In the genomic region with DNA sequence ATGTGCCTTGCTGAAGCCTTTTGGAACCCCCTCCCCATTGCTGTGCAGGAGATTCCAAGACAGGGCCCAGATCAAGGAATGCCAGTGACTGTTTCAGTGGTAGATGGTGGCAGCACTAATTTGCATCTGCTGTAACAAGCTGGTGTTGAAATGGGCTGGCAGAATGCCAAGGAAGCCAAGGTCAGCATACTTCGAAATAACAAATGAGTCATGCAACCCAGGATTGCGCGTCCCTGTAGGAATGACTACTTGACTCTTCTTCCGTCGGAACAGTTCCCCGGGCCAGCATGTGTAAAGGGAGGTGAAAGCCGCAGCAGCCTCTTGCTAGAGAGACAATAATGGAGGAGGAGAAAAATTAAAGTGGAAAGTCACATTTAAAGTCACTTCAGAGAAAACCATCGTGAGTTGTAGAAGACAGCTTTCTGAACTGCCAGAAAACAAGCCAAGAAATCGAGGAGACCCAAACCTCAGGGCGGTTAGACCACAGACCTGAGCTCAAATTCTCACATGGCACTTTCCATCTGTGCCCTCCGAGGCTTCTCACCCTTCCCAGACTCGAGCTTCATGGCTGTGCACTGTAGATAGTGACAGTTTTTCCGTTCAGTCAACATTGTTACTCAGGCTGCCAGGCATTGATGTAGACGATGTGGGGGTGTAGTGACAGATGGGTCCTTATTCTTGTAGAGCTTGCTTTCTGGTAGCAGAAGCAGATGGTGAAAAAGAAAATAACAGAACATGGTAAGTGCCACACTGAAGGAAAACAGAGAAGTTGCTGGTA, we compare ENCODE assay signal across 8 mouse cellular contexts. TPM values are rescaled to one million over a fixed set of nuclear protein-coding genes. Genes with fewer than 3 reads are reported as not detected.
DNase-seq lines count a peak whose midpoint lies in the region; ATAC-seq and TF ChIP-seq lines count a peak whose summit lies in the region.

No protein-coding gene starts in this region.

- 0 out of 2 replicates have a peak overlapping the region, but pooled peaks have one; percentile 10 for H3K4me2 ChIP-seq in forebrain, embryonic 14.5 days (ENCODE audit: low read length)
- H3K4me2 ChIP-seq in lung, embryonic 16.5 days (ENCODE audit: low read depth, low read length), result peak overlapping the region; percentile 6; the same call in 1 of the 2 replicates

- no peak overlapping the region for H3K9ac ChIP-seq in ES-Bruce4 (ENCODE audit: low read depth, poor library complexity, severe bottlenecking)
- H3K9ac ChIP-seq in forebrain, embryonic 14.5 days (ENCODE audit: low read length), result no peak overlapping the region
- no peak overlapping the region for H3K9ac ChIP-seq in lung, embryonic 16.5 days (ENCODE audit: low read length)

- H3K27ac ChIP-seq in ES-Bruce4 (ENCODE audit: insufficient read depth, low read length), result peak overlapping the region; percentile 63; the same call in 1 of the 2 replicates
- peak overlapping the region; percentile 49; the same call in 1 of the 2 replicates for H3K27ac ChIP-seq in bone marrow, adult 2 months (ENCODE audit: control insufficient read depth, insufficient read depth, low read depth, low read length, poor library complexity)
- peak overlapping the region; percentile 70; the same call in 1 of the 2 replicates for H3K27ac ChIP-seq in forebrain, embryonic 14.5 days (ENCODE audit: low read depth, low read length)
- H3K27ac ChIP-seq in lung, embryonic 16.5 days (ENCODE audit: low read length), result peak overlapping the region; percentile 38

- no peak for TF ChIP-seq EP300 in ES-Bruce4 (IDR thresholded peaks at IDR 0.05; ENCODE audit: insufficient read depth, low read depth, low read length)

- no peak for TF ChIP-seq CTCF in ES-Bruce4 (IDR thresholded peaks at IDR 0.05; ENCODE audit: low read depth, low read length)
- no peak for TF ChIP-seq CTCF in bone marrow, adult 2 months (IDR thresholded peaks at IDR 0.05; ENCODE audit: control insufficient read depth, insufficient read depth, low read length)

- no peak overlapping the region for H3K4me3 ChIP-seq in ES-Bruce4 (ENCODE audit: low read depth, low read length)
- H3K4me3 ChIP-seq in bone marrow, adult 2 months (replicated peaks; ENCODE audit: control insufficient read depth, low read depth, low read length), result no peak overlapping the region
- H3K4me3 ChIP-seq in forebrain, embryonic 14.5 days (ENCODE audit: low read depth, low read length), result no peak overlapping the region
- no peak overlapping the region for H3K4me3 ChIP-seq in lung, embryonic 16.5 days (ENCODE audit: low read length)

- WGBS in bone marrow, adult 2 months, result 1% methylated on average over 14 of the region's 14 CpGs
- 53% methylated on average over 14 of the region's 14 CpGs for WGBS in forebrain, embryonic 14.5 days
- WGBS in lung, embryonic 16.5 days, result 26% methylated on average over 14 of the region's 14 CpGs

- intact Hi-C loops in heart, postnatal 10 days (cut with DNase I), result no loop called here

- H3K4me1 ChIP-seq in ES-Bruce4 (ENCODE audit: control insufficient read depth, insufficient read depth, low read length), result peaks cover 4% of the 10 kb centered on the region
- H3K4me1 ChIP-seq in bone marrow, adult 2 months (ENCODE audit: control insufficient read depth, insufficient read depth, low read length), result peaks cover 5% of the 10 kb centered on the region
- H3K4me1 ChIP-seq in forebrain, embryonic 14.5 days (ENCODE audit: control insufficient read depth, insufficient read depth, low read length), result peaks cover 15% of the 10 kb centered on the region
- peaks cover 17% of the 10 kb centered on the region for H3K4me1 ChIP-seq in lung, embryonic 16.5 days (replicated peaks; ENCODE audit: control insufficient read depth, insufficient read depth, low read length)

- no peaks in the 10 kb centered on the region for H3K27me3 ChIP-seq in ES-Bruce4 (ENCODE audit: control insufficient read depth, insufficient read depth, low read length, poor library complexity, severe bottlenecking)
- no peaks in the 10 kb centered on the region for H3K27me3 ChIP-seq in forebrain, embryonic 14.5 days (replicated peaks; ENCODE audit: control insufficient read depth, insufficient read depth, low read length)
- H3K27me3 ChIP-seq in lung, embryonic 16.5 days (ENCODE audit: control insufficient read depth, insufficient read depth, low read depth, low read length), result no peaks in the 10 kb centered on the region

- TF ChIP-seq POLR2A in ES-Bruce4 (IDR thresholded peaks at IDR 0.05; ENCODE audit: insufficient read depth, low read length), result no peak
- TF ChIP-seq POLR2A in bone marrow, adult 2 months (IDR thresholded peaks at IDR 0.05; ENCODE audit: borderline replicate concordance, control insufficient read depth, low read depth, low read length), result no peak

- DNase-seq in forebrain, embryonic 14.5 days (ENCODE audit: low spot score), result peak; percentile 94
- DNase-seq in heart, postnatal 10 days, result peak; percentile 96
- DNase-seq in layer of hippocampus, adult 11-12 months (ENCODE audit: low spot score), result peak; percentile 79
- peak; percentile 77 for DNase-seq in retina, postnatal 1 day
- DNase-seq in thymus, postnatal 4 days, result peak; percentile 60

- no peaks in the 10 kb centered on the region for H3K9me3 ChIP-seq in ES-Bruce4 (replicated peaks; ENCODE audit: control insufficient read depth, insufficient read depth, low read length, poor library complexity, severe bottlenecking)
- no peaks in the 10 kb centered on the region for H3K9me3 ChIP-seq in forebrain, embryonic 14.5 days (replicated peaks; ENCODE audit: control insufficient read depth, low read length)
- H3K9me3 ChIP-seq in lung, embryonic 16.5 days (ENCODE audit: control insufficient read depth, low read length), result no peaks in the 10 kb centered on the region

- ATAC-seq in forebrain, embryonic 14.5 days, result peak; percentile 96
- ATAC-seq in lung, embryonic 16.5 days (ENCODE audit: low read depth), result peak; percentile 82

- H3K36me3 ChIP-seq in ES-Bruce4 (ENCODE audit: control insufficient read depth, insufficient read depth, low read length, poor library complexity, severe bottlenecking), result no peaks in the 10 kb centered on the region
- H3K36me3 ChIP-seq in forebrain, embryonic 14.5 days (ENCODE audit: control insufficient read depth, insufficient read depth, low read length), result no peaks in the 10 kb centered on the region
- H3K36me3 ChIP-seq in lung, embryonic 16.5 days (ENCODE audit: control insufficient read depth, insufficient read depth, low read length), result no peaks in the 10 kb centered on the region

RNA-seq across cellular contexts. Expression of a gene that starts 20.6 kb away (rescaled TPM):
- 15.9 and 25.9 TPM in 2 replicates for polyA plus RNA-seq in ES-Bruce4 (2011; ENCODE audit: insufficient read depth, insufficient read length, low read depth, missing spikeins)
- polyA plus RNA-seq in bone marrow, adult 2 months (2011; ENCODE audit: insufficient read depth, insufficient read length, low replicate concordance, missing spikeins), result 19.6 and 50.6 TPM in 2 replicates
- 6.4 and 6.9 TPM in 2 replicates for polyA plus RNA-seq in forebrain, embryonic 14.5 days (2014; fragmentation: Nextera tagmentation; extraction: Ambion mirVana)
- total RNA-seq in heart, postnatal 10 days (2021), result 10 to 100 TPM; 91.6 to 95.9 TPM
- 4.8 and 5.2 TPM in 2 replicates for polyA plus RNA-seq in lung, embryonic 16.5 days (2015; fragmentation: Nextera tagmentation; extraction: Ambion mirVana)

RNA-seq across cellular contexts. Expression of a gene that starts 48.0 kb away (rescaled TPM):
- polyA plus RNA-seq in ES-Bruce4 (2011; ENCODE audit: insufficient read depth, insufficient read length, low read depth, missing spikeins), result 0.44 TPM in 1 of 2 replicates, not detected in the other
- not detected in 2 replicates for polyA plus RNA-seq in bone marrow, adult 2 months (2011; ENCODE audit: insufficient read depth, insufficient read length, low replicate concordance, missing spikeins)
- 0.29 and 0.35 TPM in 2 replicates for polyA plus RNA-seq in forebrain, embryonic 14.5 days (2014; fragmentation: Nextera tagmentation; extraction: Ambion mirVana)
- not detected for total RNA-seq in heart, postnatal 10 days (2021)
- 0.20 and 0.24 TPM in 2 replicates for polyA plus RNA-seq in lung, embryonic 16.5 days (2015; fragmentation: Nextera tagmentation; extraction: Ambion mirVana)
